Mouse (Mus musculus) MEL (cell line): ENCODE measurements around the gene Pdzd8. TPM values are rescaled to one million over a fixed set of nuclear protein-coding genes. Genes with fewer than 3 reads are reported as not detected.

Source experiments
- DNase-seq: peaks from one replicate; pipeline ENCODE4 v3.0.0; 2011; ENCODE audit warnings: low read depth, low spot score
- H3K27ac ChIP-seq: 2 replicates; pipeline ENCODE4 v1.5.1; 2012; ENCODE audit warnings: low read depth, mild to moderate bottlenecking, control low read depth, low read length, moderate library complexity; ENCODE audit not compliant: control insufficient read depth
- H3K27me3 ChIP-seq, 2 experiments: fragments of 150-350 bp in 1 of 2; sonication (generic) in 1 of 2; 2 replicates each; pipeline ENCODE4 v1.6.1; 2012; ENCODE audit warnings: low read length in 2 of 2, mild to moderate bottlenecking in 2 of 2, improper control_type of control experiment in 1 of 2, moderate library complexity in 1 of 2; ENCODE audit not compliant: insufficient read depth in 2 of 2, control insufficient read depth in 1 of 2
- H3K36me3 ChIP-seq, 2 experiments: 2 replicates each; pipeline ENCODE4 v1.6.1; 2012 to 2014; ENCODE audit warnings: low read length in 2 of 2, improper control_type of control experiment in 1 of 2, inconsistent platforms in 1 of 2, mild to moderate bottlenecking in 1 of 2; ENCODE audit not compliant: insufficient read depth in 2 of 2, control insufficient read depth in 1 of 2
- H3K4me1 ChIP-seq, 2 experiments: fragments of 150-350 bp in 1 of 2; sonication (generic) in 1 of 2; 2 replicates each; pipeline ENCODE4 v1.6.1; 2012; ENCODE audit warnings: low read length in 2 of 2, improper control_type of control experiment in 1 of 2, mild to moderate bottlenecking in 1 of 2; ENCODE audit not compliant: insufficient read depth in 2 of 2, control insufficient read depth in 1 of 2
- H3K4me3 ChIP-seq, 2 experiments: fragments of 150-350 bp in 1 of 2; sonication (generic) in 1 of 2; 2 replicates each; pipeline ENCODE4 v1.5.1; 2012; ENCODE audit warnings: low read depth in 2 of 2, low read length in 2 of 2, mild to moderate bottlenecking in 2 of 2, moderate library complexity in 2 of 2, control low read depth in 1 of 2, improper control_type of control experiment in 1 of 2; ENCODE audit not compliant: control insufficient read depth in 1 of 2, insufficient read depth in 1 of 2
- H3K79me2 ChIP-seq: 2 replicates; pipeline ENCODE4 v1.6.1; 2012; ENCODE audit warnings: mild to moderate bottlenecking, low read length, moderate library complexity; ENCODE audit not compliant: control insufficient read depth, poor library complexity, insufficient read depth
- H3K9ac ChIP-seq: 2 replicates; pipeline ENCODE4 v1.6.1; 2012; ENCODE audit warnings: low read depth, mild to moderate bottlenecking, control low read depth, low read length, moderate library complexity; ENCODE audit not compliant: control insufficient read depth, poor library complexity, severe bottlenecking
- H3K9me3 ChIP-seq: fragments of 150-350 bp; sonication (generic); replicated peaks from 2 replicates; pipeline ENCODE4 v1.6.1; 2012; ENCODE audit warnings: mild to moderate bottlenecking, low read length, improper control_type of control experiment, moderate library complexity; ENCODE audit not compliant: insufficient read depth
- E2F4 ChIP-seq: IDR thresholded peaks from 2 replicates; pipeline ENCODE4 v1.6.1; 2011; ENCODE audit warnings: low read depth, low read length, improper control_type of control experiment, borderline replicate concordance
- EP300 ChIP-seq, 2 experiments: IDR thresholded peaks; 2 replicates each; pipeline ENCODE4 v1.6.1; 2011; ENCODE audit warnings: improper control_type of control experiment in 2 of 2, low read length in 2 of 2, low read depth in 1 of 2, mild to moderate bottlenecking in 1 of 2
- GABPA ChIP-seq: IDR thresholded peaks from 2 replicates; pipeline ENCODE4 v1.6.1; 2012; ENCODE audit warnings: low read depth, mild to moderate bottlenecking, inconsistent platforms, low read length, improper control_type of control experiment, moderate library complexity
- HCFC1 ChIP-seq: IDR thresholded peaks from 2 replicates; pipeline ENCODE4 v1.6.1; 2012; ENCODE audit warnings: low read depth, mild to moderate bottlenecking, inconsistent platforms, low read length, improper control_type of control experiment, moderate library complexity
- KAT2A ChIP-seq: conservative IDR thresholded peaks from 2 replicates; pipeline ENCODE4 v1.6.1; 2012; ENCODE audit warnings: low read depth, low read length, improper control_type of control experiment, inconsistent platforms
- MAFK ChIP-seq: IDR thresholded peaks from 2 replicates; pipeline ENCODE4 v1.6.1; 2011; ENCODE audit warnings: low read depth, mild to moderate bottlenecking, low read length, improper control_type of control experiment, borderline replicate concordance
- MAX ChIP-seq: IDR thresholded peaks from 2 replicates; pipeline ENCODE4 v1.6.1; 2011; ENCODE audit warnings: low read length, improper control_type of control experiment
- MAZ ChIP-seq: IDR thresholded peaks from 2 replicates; pipeline ENCODE4 v1.6.1; 2012; ENCODE audit warnings: low read depth, mild to moderate bottlenecking, inconsistent platforms, low read length, improper control_type of control experiment
- MXI1 ChIP-seq: IDR thresholded peaks from 2 replicates; pipeline ENCODE4 v1.6.1; 2011; ENCODE audit warnings: mild to moderate bottlenecking, low read depth, low read length, improper control_type of control experiment
- MYB ChIP-seq: IDR thresholded peaks from 2 replicates; pipeline ENCODE4 v1.6.1; 2011; ENCODE audit warnings: mild to moderate bottlenecking, low read depth, low read length, improper control_type of control experiment
- MYC ChIP-seq: IDR thresholded peaks from 2 replicates; pipeline ENCODE4 v1.6.1; 2011; ENCODE audit warnings: low read depth, mild to moderate bottlenecking, low read length, improper control_type of control experiment, moderate library complexity
- NELFE ChIP-seq: IDR thresholded peaks from 2 replicates; pipeline ENCODE4 v1.6.1; 2011; ENCODE audit warnings: low read depth, low read length, improper control_type of control experiment
- POLR2A ChIP-seq, 2 experiments: IDR thresholded peaks; 2 replicates each; pipeline ENCODE4 v1.6.1; 2011 to 2012; ENCODE audit warnings: low read length in 2 of 2, mild to moderate bottlenecking in 2 of 2, control low read depth in 1 of 2, improper control_type of control experiment in 1 of 2, low read depth in 1 of 2, moderate library complexity in 1 of 2; ENCODE audit not compliant: control insufficient read depth in 1 of 2, insufficient read depth in 1 of 2, poor library complexity in 1 of 2
- POLR2AphosphoS2 ChIP-seq: IDR thresholded peaks from 2 replicates; pipeline ENCODE4 v1.6.1; 2011; ENCODE audit warnings: low read length, improper control_type of control experiment
- POLR2AphosphoS5 ChIP-seq: IDR thresholded peaks from 2 replicates; pipeline ENCODE4 v1.6.1; 2012; ENCODE audit warnings: low read depth, borderline replicate concordance, mild to moderate bottlenecking, inconsistent platforms, low read length, moderate library complexity, mixed read lengths
- RAD21 ChIP-seq: IDR thresholded peaks from 2 replicates; pipeline ENCODE4 v1.6.1; 2011; ENCODE audit warnings: mild to moderate bottlenecking, low read depth, low read length, improper control_type of control experiment
- RCOR1 ChIP-seq: IDR thresholded peaks from 2 replicates; pipeline ENCODE4 v1.6.1; 2012; ENCODE audit warnings: low read depth, mild to moderate bottlenecking, inconsistent platforms, low read length, improper control_type of control experiment
- SIN3A ChIP-seq: IDR thresholded peaks from 2 replicates; pipeline ENCODE4 v1.6.1; 2012; ENCODE audit warnings: low read length, improper control_type of control experiment, inconsistent platforms
- TBP ChIP-seq: IDR thresholded peaks from 2 replicates; pipeline ENCODE4 v1.8.0; 2011; ENCODE audit warnings: low read depth, low read length, improper control_type of control experiment
- TCF12 ChIP-seq: IDR thresholded peaks from 2 replicates; pipeline ENCODE4 v1.6.1; 2014; ENCODE audit warnings: low read depth, mild to moderate bottlenecking, inconsistent platforms, low read length, improper control_type of control experiment, moderate library complexity
- UBTF ChIP-seq: IDR thresholded peaks from 2 replicates; pipeline ENCODE4 v1.6.1; 2012; ENCODE audit warnings: low read depth, mild to moderate bottlenecking, inconsistent platforms, low read length, improper control_type of control experiment, moderate library complexity, borderline replicate concordance; ENCODE audit not compliant: insufficient read depth
- USF1 ChIP-seq: IDR thresholded peaks from 2 replicates; pipeline ENCODE4 v1.6.1; 2014; ENCODE audit warnings: low read depth, mild to moderate bottlenecking, inconsistent platforms, low read length, improper control_type of control experiment, moderate library complexity
- USF2 ChIP-seq, 2 experiments: IDR thresholded peaks; 2 replicates each; pipeline ENCODE4 v1.6.1; 2011 to 2012; ENCODE audit warnings: improper control_type of control experiment in 2 of 2, low read length in 2 of 2, borderline replicate concordance in 1 of 2, inconsistent platforms in 1 of 2, low read depth in 1 of 2, mild to moderate bottlenecking in 1 of 2; ENCODE audit not compliant: insufficient read depth in 1 of 2
- ZC3H11A ChIP-seq: IDR thresholded peaks from 2 replicates; pipeline ENCODE4 v1.6.1; 2012; ENCODE audit warnings: low read depth, mild to moderate bottlenecking, inconsistent platforms, low read length, improper control_type of control experiment
- ZMIZ1 ChIP-seq: IDR thresholded peaks from 2 replicates; pipeline ENCODE4 v1.6.1; 2012; ENCODE audit warnings: low read depth, mild to moderate bottlenecking, inconsistent platforms, low read length, improper control_type of control experiment, moderate library complexity
- polyA plus RNA-seq, 2 experiments: library from polyadenylated mRNA; stranded (reverse) in 1 of 2; unstranded in 1 of 2; fragments of >175 nt in 1 of 2; fragments of >200 nt in 1 of 2; gene quantifications; 2 replicates each; pipeline versions ENCODE4 v1.2.1 to v1.2.4; 2012; ENCODE audit warnings: low replicate concordance in 2 of 2, low read depth in 1 of 2; ENCODE audit not compliant: insufficient read length in 2 of 2, insufficient read depth in 1 of 2, missing spikeins in 1 of 2
- total RNA-seq: library from RNA; depleted of rRNA; stranded (reverse); fragments of 300-350 nt; gene quantifications from 2 replicates; pipeline ENCODE4 v1.2.3, GENCODE M21; 2012

The Pdzd8 gene
- total and polyA plus RNA-seq, 3 experiments, result 46.4 to 137 (median 49.8) TPM

GRCm38 (mm10) chr19:59367892-59368291 is 22.3 kb upstream of the Pdzd8 start:
- no peak overlapping the region for H3K9ac ChIP-seq
- no peaks in the 10 kb centered on the region for H3K79me2 ChIP-seq
- TF ChIP-seq POLR2AphosphoS5 (no peak), TBP (no peak), MAZ (no peak), USF1 (no peak), NELFE (no peak), HCFC1 (no peak), RAD21 (no peak)

GRCm38 (mm10) chr19:59366724-59367123 is 21.1 kb upstream of the Pdzd8 start:
- Histone ChIP-seq H3K27ac (no peak overlapping the region), H3K9me3 (no peaks in the 10 kb centered on the region), H3K27me3 (no peaks in the 10 kb centered on the region), H3K36me3 (peaks cover 0 to 8% of the 10 kb centered on the region in 2 experiments; a peak in 2 of 4 replicates), H3K4me1 (peaks cover 3 to 12% of the 10 kb centered on the region in 2 experiments), H3K4me3 (no peak overlapping the region), H3K79me2 (no peaks in the 10 kb centered on the region), H3K9ac (no peak overlapping the region)
- no peak for TF ChIP-seq MAX
- TF ChIP-seq KAT2A, result no peak
- TF ChIP-seq USF2 (IDR thresholded peaks at IDR 0.05; ENCODE audit: borderline replicate concordance in 1 of 2, insufficient read depth in 1 of 2, low read depth in 1 of 2, low read length in 2 of 2), result no peak
- TF ChIP-seq ZC3H11A, result no peak
- TF ChIP-seq TBP, result no peak
- TF ChIP-seq MYB, result no peak
- no peak for TF ChIP-seq GABPA
- TF ChIP-seq POLR2A (IDR thresholded peaks at IDR 0.05; ENCODE audit: control insufficient read depth in 1 of 2, insufficient read depth in 1 of 2, low read depth in 1 of 2, low read length in 2 of 2, poor library complexity in 1 of 2), result no peak
- TF ChIP-seq POLR2AphosphoS2, result no peak
- DNase-seq, result no peak

More at GRCm38 (mm10) chr19:59367892-59368291, 22.3 kb upstream of the Pdzd8 start:
- Histone ChIP-seq H3K27ac (no peak overlapping the region), H3K4me1 (peaks cover 5 to 13% of the 10 kb centered on the region in 2 experiments), H3K36me3 (peaks cover 0 to 13% of the 10 kb centered on the region in 2 experiments; a peak in 2 of 4 replicates), H3K9me3 (no peaks in the 10 kb centered on the region), H3K4me3 (no peak overlapping the region), H3K27me3 (no peaks in the 10 kb centered on the region)
- no peak for DNase-seq

DNA sequence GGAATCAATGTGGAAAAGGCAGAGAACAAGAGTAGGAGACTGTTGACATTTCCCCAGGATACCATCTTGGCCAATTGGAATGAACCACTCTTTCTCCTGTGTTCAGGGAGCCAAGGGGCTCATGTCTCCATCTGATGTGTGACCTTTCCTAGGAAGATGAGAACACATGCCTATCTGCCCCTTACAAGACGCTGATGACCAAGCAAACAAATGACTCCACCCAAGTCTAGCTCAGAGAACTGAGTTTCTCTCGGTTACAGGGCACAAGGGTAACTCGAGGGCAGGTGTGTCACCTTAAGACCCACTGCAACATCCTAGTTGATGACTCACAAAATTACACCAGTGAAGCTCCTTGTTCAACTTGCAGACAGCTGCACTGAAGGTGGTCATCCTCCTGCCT is 18.1 kb upstream of the Pdzd8 start:
- peaks cover 21 to 30% of the 10 kb centered on the region in 2 experiments for H3K4me1 ChIP-seq
- no peak for DNase-seq
- H3K79me2 ChIP-seq, result no peaks in the 10 kb centered on the region
- H3K9me3 ChIP-seq, result no peaks in the 10 kb centered on the region
- H3K36me3 ChIP-seq, result peaks cover 0 to 28% of the 10 kb centered on the region in 2 experiments; a peak in 2 of 4 replicates
- H3K9ac ChIP-seq, result no peak overlapping the region
- no peak overlapping the region for H3K27ac ChIP-seq
- no peak overlapping the region for H3K4me3 ChIP-seq
- no peaks in the 10 kb centered on the region for H3K27me3 ChIP-seq
- no peak for TF ChIP-seq POLR2AphosphoS5
- no peak for TF ChIP-seq USF1
- TF ChIP-seq MYB, result no peak
- TF ChIP-seq POLR2AphosphoS2, result no peak
- no peak for TF ChIP-seq E2F4
- TF ChIP-seq MAFK, result no peak
- TF ChIP-seq TCF12, result no peak
- TF ChIP-seq ZMIZ1, result no peak
- TF ChIP-seq MYC, result no peak
- TF ChIP-seq MXI1, result no peak
- TF ChIP-seq UBTF, result no peak
- TF ChIP-seq SIN3A, result no peak
- TF ChIP-seq POLR2A (IDR thresholded peaks at IDR 0.05; ENCODE audit: control insufficient read depth in 1 of 2, insufficient read depth in 1 of 2, low read depth in 1 of 2, low read length in 2 of 2, poor library complexity in 1 of 2), result no peak
- TF ChIP-seq USF2 (IDR thresholded peaks at IDR 0.05; ENCODE audit: borderline replicate concordance in 1 of 2, insufficient read depth in 1 of 2, low read depth in 1 of 2, low read length in 2 of 2), result no peak
- TF ChIP-seq EP300 (IDR thresholded peaks at IDR 0.05; ENCODE audit: low read depth in 1 of 2, low read length in 2 of 2), result no peak
- no peak for TF ChIP-seq RCOR1
- TF ChIP-seq MAX, result no peak
- TF ChIP-seq MAZ, result no peak
